Mouse (Mus musculus) ES-Bruce4 (cell line): ENCODE data around the gene Cdk5rap3.

Experiments used
- CTCF ChIP-seq: IDR thresholded peaks from one replicate; pipeline ENCODE4 v1.8.1; 2011; ENCODE audit warnings: low read depth, low read length
- POLR2A ChIP-seq: IDR thresholded peaks from one replicate; pipeline ENCODE4 v1.8.1; 2011; ENCODE audit warnings: low read length; ENCODE audit not compliant: insufficient read depth

GRCm38 (mm10) chr11:96941989-96942590 is 25.8 kb upstream of the Cdk5rap3 start:
- TF ChIP-seq CTCF = no peak
- no peak for TF ChIP-seq POLR2A
